Mouse (Mus musculus): ENCODE results near the gene Tmem151a.

DNA sequence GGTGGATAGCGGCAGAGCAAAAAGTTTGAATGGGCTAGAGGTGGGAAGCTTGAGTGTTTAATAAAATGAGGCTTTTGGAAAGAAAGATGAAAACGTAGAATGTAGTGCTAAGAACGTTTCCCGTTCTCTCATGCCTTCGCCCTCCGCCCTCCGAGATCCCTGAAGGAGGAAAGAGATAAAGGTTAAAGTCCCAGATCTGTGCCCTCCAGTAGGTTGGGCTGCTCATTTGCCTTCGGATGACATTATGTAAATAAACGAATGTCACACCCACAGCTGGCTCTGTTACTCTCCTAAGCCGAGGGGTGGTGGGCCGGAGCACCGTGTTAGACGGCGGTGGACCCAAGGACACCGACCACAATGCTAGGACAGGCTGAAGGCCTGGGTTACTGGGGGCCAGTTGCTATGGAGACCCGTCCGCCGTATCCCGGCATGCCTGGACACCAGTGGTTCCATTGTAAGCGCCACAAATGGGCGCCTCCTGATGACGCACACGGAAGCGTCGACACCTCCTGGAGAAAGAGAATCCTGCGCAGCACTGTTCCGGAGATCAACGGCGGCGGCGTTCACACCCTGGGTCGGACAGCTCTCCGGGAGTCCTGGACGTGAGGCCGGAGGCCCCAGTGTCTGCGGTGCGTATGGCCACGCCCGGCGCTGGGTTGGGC is 44.3 kb downstream of the Tmem151a start, which contains the start of gene Brms1:
- TF ChIP-seq CTCF (IDR thresholded peaks at IDR 0.05; ENCODE audit: extremely low read depth, insufficient read depth, insufficient read length, insufficient replicate concordance), result no peak
- TF ChIP-seq POLR2A (IDR thresholded peaks at IDR 0.05; ENCODE audit: low read depth, low read length), result peak; percentile 52

All from spleen, adult 2 months (tissue).